Mouse (Mus musculus) liver, adult 2 months (tissue): ENCODE results near the gene Faf1. TPM values are rescaled to one million over a fixed set of nuclear protein-coding genes. Genes with fewer than 3 reads are reported as not detected.

Experiments used
- DNase-seq: peaks from one replicate; pipeline ENCODE4 v3.0.0-alpha.2; 2011; ENCODE audit warnings: low read depth, low spot score; ENCODE audit errors: extremely low read depth
- H3K27ac ChIP-seq: fragments of 200-500 bp; replicated peaks from 2 replicates; pipeline ENCODE4 v1.5.1; 2012; ENCODE audit warnings: low read depth, mild to moderate bottlenecking, control low read depth, inconsistent platforms, low read length; ENCODE audit not compliant: insufficient read depth
- H3K27me3 ChIP-seq: fragments of 200-500 bp; 2 replicates; pipeline ENCODE4 v1.6.1; 2012; ENCODE audit warnings: mild to moderate bottlenecking, moderate library complexity, low read length, inconsistent platforms; ENCODE audit not compliant: control insufficient read depth, insufficient read depth
- H3K36me3 ChIP-seq: fragments of 200-500 bp; 2 replicates; pipeline ENCODE4 v1.6.1; 2012; ENCODE audit warnings: low read length, inconsistent platforms; ENCODE audit not compliant: control insufficient read depth, insufficient read depth
- H3K4me1 ChIP-seq: fragments of 200-500 bp; 2 replicates; pipeline ENCODE4 v1.6.1; 2011; ENCODE audit warnings: low read length; ENCODE audit not compliant: control insufficient read depth, insufficient read depth
- H3K4me3 ChIP-seq: fragments of 200-500 bp; 2 replicates; pipeline ENCODE4 v1.5.1; 2011; ENCODE audit warnings: low read depth, mild to moderate bottlenecking, control low read depth, low read length, moderate library complexity; ENCODE audit not compliant: insufficient read depth
- H3K79me2 ChIP-seq: fragments of 200-500 bp; 2 replicates; pipeline ENCODE4 v1.6.1; 2012; ENCODE audit warnings: inconsistent platforms, mild to moderate bottlenecking, low read length, moderate library complexity; ENCODE audit not compliant: control insufficient read depth, insufficient read depth
- H3K9ac ChIP-seq: fragments of 200-500 bp; 2 replicates; pipeline ENCODE4 v1.6.1; 2012; ENCODE audit warnings: low read depth, mild to moderate bottlenecking, control low read depth, inconsistent platforms, low read length
- CTCF ChIP-seq: fragments of 200-500 bp; IDR thresholded peaks from 2 replicates; pipeline ENCODE4 v1.5.1; 2011; ENCODE audit warnings: low read depth, low read length, control low read depth
- POLR2A ChIP-seq: fragments of 200-500 bp; IDR thresholded peaks from 2 replicates; pipeline ENCODE4 v1.6.1; 2011; ENCODE audit warnings: low read length, control low read depth; ENCODE audit not compliant: insufficient read depth; ENCODE audit errors: extremely low read depth
- WGBS: fragments of 180-500 bp; shearing (Covaris S2); methylation state at CpG from one replicate; pipeline ENCODE4 v1.1.7; 2018; 5-methylcytosine and 5-hydroxymethylcytosine counted together
- polyA plus RNA-seq: library from polyadenylated mRNA; depleted of rRNA; stranded (reverse); fragments of >200 nt; gene quantifications from 2 replicates; pipeline ENCODE4 v1.2.3, GENCODE M21; 2012
- total RNA-seq: library from RNA; depleted of rRNA; stranded (reverse); fragments of >200 nt; gene quantifications from 2 replicates; pipeline ENCODE4 v1.2.3, GENCODE M21; 2014

The Faf1 gene
- total and polyA plus RNA-seq, 2 experiments = 4.7 to 21.7 TPM

DNA sequence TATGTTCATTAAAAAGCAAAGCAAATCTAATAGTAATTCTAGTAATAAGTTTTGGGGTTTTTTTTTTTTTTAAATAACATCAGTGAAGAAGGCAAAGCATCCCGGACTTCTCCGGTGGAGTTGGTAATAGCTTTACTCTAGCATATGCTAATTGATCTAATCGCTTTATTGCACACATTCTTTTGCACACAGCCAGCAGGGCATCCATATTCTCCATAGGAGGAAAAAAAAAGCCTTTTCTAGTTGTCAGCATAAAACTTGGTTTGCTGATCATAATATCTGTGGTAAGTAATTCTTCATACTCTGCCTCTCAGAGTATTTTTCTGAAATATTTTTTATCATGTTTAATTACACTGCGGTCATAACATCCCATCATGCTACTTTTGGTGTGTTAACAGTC is 185.9 kb downstream of the Faf1 start:
- H3K27me3 ChIP-seq = no peaks in the 10 kb centered on the region
- peaks cover 4% of the 10 kb centered on the region; the same call in 1 of the 2 replicates for H3K36me3 ChIP-seq
- TF ChIP-seq CTCF (no peak), POLR2A (no peak)
- WGBS = 98% methylated on average over 4 of the region's 4 CpGs
- no peak overlapping the region for H3K4me3 ChIP-seq
- DNase-seq = no peak
- H3K4me1 ChIP-seq = peaks cover 4% of the 10 kb centered on the region
- no peak overlapping the region for H3K9ac ChIP-seq
- no peaks in the 10 kb centered on the region for H3K79me2 ChIP-seq
- no peak overlapping the region for H3K27ac ChIP-seq

DNA sequence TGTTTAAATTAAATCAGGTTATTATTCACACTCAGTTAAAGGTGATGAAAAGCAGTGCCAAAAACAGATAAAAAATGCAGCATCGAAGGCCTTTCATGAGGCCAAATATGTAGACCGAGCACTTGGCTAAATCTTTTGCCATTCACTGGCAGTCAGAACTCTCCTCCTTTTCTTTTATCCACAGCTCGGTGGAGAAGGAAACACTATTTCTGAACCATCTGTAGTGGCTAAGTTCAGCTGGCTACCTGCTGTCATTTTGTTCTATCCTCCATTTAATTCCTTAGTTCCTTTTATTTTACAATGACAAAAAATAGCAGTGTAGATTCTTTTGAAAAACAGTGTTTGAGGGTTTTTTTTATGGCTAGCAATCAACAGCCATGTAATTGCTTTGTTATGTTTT is 186.6 kb downstream of the Faf1 start:
- Histone ChIP-seq H3K9ac (no peak overlapping the region), H3K27ac (no peak overlapping the region), H3K79me2 (no peaks in the 10 kb centered on the region), H3K27me3 (no peaks in the 10 kb centered on the region), H3K4me1 (peaks cover 4% of the 10 kb centered on the region), H3K36me3 (peaks cover 4% of the 10 kb centered on the region; the same call in 1 of the 2 replicates), H3K4me3 (no peak overlapping the region)
- no peak for DNase-seq
- 94% methylated on average over 3 of the region's 3 CpGs for WGBS
- TF ChIP-seq POLR2A = no peak
- no peak for TF ChIP-seq CTCF

DNA sequence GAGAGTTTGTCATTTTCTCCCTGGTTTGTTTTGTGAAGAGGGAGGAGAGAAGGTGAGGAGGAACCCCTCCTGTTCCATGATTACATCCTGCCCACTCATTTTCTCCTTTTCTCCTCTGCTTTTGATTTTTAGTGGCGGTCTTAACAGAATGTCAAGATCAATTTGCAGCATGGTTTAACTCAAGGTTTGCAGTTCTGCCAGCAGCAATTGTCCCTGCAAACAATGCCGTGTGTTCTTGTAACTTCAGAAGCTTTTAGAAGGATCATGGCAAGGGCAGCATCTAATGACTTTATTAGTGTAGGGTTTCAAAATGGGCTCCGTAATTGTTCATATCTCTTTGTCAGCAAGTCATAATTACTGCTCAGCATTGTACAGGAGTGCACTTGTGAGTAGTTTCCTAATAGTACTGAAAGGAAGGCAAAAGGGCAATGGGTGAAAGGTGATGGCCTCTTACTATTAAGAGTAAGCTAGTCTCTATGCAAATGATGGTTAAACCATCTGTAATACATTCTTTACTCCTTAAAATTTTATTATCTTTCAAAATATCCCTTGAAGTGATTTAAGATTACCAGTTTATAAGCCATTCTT is 192.6 kb downstream of the Faf1 start:
- H3K36me3 ChIP-seq = no peaks in the 10 kb centered on the region
- H3K9ac ChIP-seq = 0 out of 2 replicates have a peak overlapping the region, but pooled peaks have one; percentile 29
- WGBS = 31% methylated on average over 3 of the region's 3 CpGs
- H3K27ac ChIP-seq = peak overlapping the region; percentile 69
- no peaks in the 10 kb centered on the region; the same call in 1 of the 2 replicates for H3K79me2 ChIP-seq
- peaks cover 8% of the 10 kb centered on the region for H3K4me1 ChIP-seq
- H3K27me3 ChIP-seq = no peaks in the 10 kb centered on the region
- no peak overlapping the region for H3K4me3 ChIP-seq
- DNase-seq = peak; percentile 85
- no peak for TF ChIP-seq POLR2A

DNA sequence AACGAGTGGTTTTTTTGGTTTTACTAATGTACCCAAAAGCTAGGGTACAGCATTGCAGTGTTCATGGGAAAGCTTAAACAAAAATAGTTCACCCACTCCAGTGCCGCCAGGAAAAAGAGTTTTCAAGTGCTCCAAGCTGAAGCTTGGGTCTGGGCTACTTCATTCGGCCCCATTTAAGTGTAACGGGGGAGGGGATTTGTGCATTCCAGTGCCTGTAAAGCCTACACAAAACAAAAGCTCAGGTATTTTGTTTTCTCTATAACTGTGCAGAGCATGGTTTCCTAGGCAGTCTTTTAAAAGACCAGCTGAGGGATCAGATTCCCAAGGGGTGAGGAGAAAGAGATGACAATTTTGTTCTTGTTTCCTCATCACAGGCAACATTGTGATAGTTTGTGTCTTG is 207.9 kb downstream of the Faf1 start:
- TF ChIP-seq POLR2A = no peak
- TF ChIP-seq CTCF = no peak

DNA sequence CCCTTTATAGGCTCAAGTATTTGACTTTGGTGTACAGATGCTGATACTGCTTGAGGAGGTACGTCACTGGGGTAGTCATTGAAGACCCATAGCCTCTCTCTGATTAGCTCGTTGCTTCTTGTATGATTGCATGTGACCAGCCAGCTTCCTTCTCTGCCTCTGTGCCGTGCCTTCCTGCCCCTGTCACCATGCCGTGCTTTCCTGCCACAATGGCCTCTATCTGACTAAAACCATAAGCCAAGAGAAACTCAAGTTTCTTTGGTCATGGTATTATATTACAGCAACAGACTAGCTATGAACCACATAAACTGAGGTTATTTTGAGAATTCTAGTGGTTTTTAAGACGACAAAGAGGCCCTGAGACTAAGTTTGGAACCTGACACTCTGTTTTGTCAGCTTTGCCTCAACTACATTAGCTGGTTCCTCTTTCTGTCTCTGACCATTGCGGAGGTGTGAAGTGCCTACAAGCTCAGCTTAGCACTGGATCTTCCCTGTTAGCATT is 211.5 kb downstream of the Faf1 start:
- WGBS = 93% methylated on average over 6 of the region's 6 CpGs
- TF ChIP-seq POLR2A (no peak), CTCF (no peak)
- no peak for DNase-seq

More for the DNA sequence above, 207.9 kb downstream of the Faf1 start:
- Histone ChIP-seq H3K79me2 (no peaks in the 10 kb centered on the region), H3K27me3 (no peaks in the 10 kb centered on the region), H3K9ac (no peak overlapping the region), H3K36me3 (peaks cover 16% of the 10 kb centered on the region; the same call in 1 of the 2 replicates), H3K4me1 (no peaks in the 10 kb centered on the region), H3K4me3 (no peak overlapping the region), H3K27ac (no peak overlapping the region)
- no peak for DNase-seq
- 88% methylated on average over 4 of the region's 4 CpGs for WGBS

More for the DNA sequence above, 211.5 kb downstream of the Faf1 start:
- H3K4me1 ChIP-seq = no peaks in the 10 kb centered on the region
- no peaks in the 10 kb centered on the region for H3K27me3 ChIP-seq
- H3K9ac ChIP-seq = no peak overlapping the region
- H3K36me3 ChIP-seq = peaks cover 23% of the 10 kb centered on the region; the same call in 1 of the 2 replicates
- H3K4me3 ChIP-seq = no peak overlapping the region
- no peak overlapping the region for H3K27ac ChIP-seq
- H3K79me2 ChIP-seq = no peaks in the 10 kb centered on the region
